Mouse (Mus musculus): ENCODE results near the gene Sfmbt1. TPM values are rescaled to one million over a fixed set of nuclear protein-coding genes. Genes with fewer than 3 reads are reported as not detected.

Gene Sfmbt1
- polyA plus RNA-seq, 1 experiment: 3.2 TPM

DNA sequence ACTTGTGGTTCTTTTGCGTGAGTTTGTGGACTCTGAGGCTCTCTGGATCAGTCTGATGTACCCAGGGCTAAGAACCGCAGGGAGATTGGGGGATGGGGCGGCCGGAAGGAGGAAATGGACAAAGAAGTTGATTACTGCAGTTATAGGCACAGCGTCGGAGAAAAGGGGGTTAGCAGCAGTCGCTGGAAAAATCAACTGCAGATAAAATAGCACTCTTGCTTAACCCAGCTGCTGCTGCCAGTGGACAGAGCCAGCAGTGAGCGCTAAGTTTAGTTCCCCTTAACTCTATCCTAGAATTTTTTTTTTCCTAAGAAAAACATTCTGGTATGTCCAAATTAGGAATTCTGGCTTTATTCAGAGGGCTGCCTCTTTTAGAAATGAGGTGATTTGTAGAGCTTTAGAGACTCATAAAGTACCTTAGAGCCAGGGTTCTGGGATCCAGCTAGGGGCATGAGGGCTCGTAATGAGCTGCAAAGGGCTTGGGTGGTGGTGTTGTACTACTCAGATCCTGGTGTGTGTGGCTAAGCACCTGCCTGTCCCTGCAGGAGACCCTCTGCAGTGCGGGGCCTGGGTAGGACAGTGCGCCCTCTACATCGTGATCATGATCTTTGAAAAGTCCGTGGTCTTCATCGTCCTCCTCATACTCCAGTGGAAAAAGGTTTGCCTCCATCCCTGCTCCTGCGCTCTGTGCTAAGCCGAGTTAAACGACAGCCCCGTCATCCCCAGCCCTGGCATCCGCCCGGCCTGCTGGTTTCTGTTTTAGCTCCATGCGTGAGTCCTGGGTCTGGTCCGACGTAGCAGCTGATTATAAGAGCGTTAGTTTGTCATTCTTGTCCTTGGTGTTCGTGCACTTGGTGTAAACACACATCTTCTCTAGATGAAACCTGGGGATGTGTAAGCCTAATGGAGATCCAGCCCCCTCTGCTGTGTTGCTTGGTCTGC, 155.8 kb downstream of the Sfmbt1 start:
- Histone ChIP-seq H3K4me3 (ENCODE audit: control insufficient read depth, insufficient read depth, low read length) (no peak overlapping the region), H3K4me1 (replicated peaks; ENCODE audit: control insufficient read depth, insufficient read depth, low read length) (no peaks in the 10 kb centered on the region), H3K27ac (ENCODE audit: control insufficient read depth, insufficient read depth, low read length) (no peak overlapping the region), H3K27me3 (ENCODE audit: control insufficient read depth, insufficient read depth, low read length) (no peaks in the 10 kb centered on the region), H3K36me3 (ENCODE audit: control insufficient read depth, insufficient read depth, low read length) (no peaks in the 10 kb centered on the region)
- no peak for DNase-seq
- WGBS: 94% methylated on average over 25 of the region's 25 CpGs
- no peak for TF ChIP-seq CTCF (IDR thresholded peaks at IDR 0.05; ENCODE audit: borderline replicate concordance, control insufficient read depth, extremely low read depth, insufficient read depth, low read length, poor library complexity)
- no peak for TF ChIP-seq POLR2A (IDR thresholded peaks at IDR 0.05; ENCODE audit: control insufficient read depth, extremely low read depth, insufficient read depth, low read length, poor library complexity)

Other genes with a start within 250 kb of the Sfmbt1 start
- gene Dcp1a, start 235.3 kb upstream of the Sfmbt1 start, polyA plus RNA-seq (2012; rRNA removed): 81.8 and 102 TPM in 2 replicates
- gene Cacna1d, start 223.4 kb upstream of the Sfmbt1 start, polyA plus RNA-seq (2012; rRNA removed): 1.6 and 2.2 TPM in 2 replicates
- 269 and 361 TPM in 2 replicates for gene Tkt, start 166.5 kb upstream of the Sfmbt1 start, polyA plus RNA-seq (2012; rRNA removed)
- gene Prkcd, start 88.6 kb upstream of the Sfmbt1 start, polyA plus RNA-seq (2012; rRNA removed): 201 and 214 TPM in 2 replicates
- gene Rft1, start 60.5 kb upstream of the Sfmbt1 start, polyA plus RNA-seq (2012; rRNA removed): 13.8 and 14.0 TPM in 2 replicates
- 20.1 and 27.6 TPM in 2 replicates for gene Tmem110, start 110.7 kb downstream of the Sfmbt1 start, polyA plus RNA-seq (2012; rRNA removed)
- 3.1 TPM in 2 replicates for gene Mustn1, start 164.4 kb downstream of the Sfmbt1 start, polyA plus RNA-seq (2012; rRNA removed)
- 1.4 and 3.6 TPM in 2 replicates for gene Itih4, start 171.6 kb downstream of the Sfmbt1 start, polyA plus RNA-seq (2012; rRNA removed)
- 0.19 and 0.66 TPM in 2 replicates for gene Itih3, start 208.9 kb downstream of the Sfmbt1 start, polyA plus RNA-seq (2012; rRNA removed)
- gene Itih1, start 228.4 kb downstream of the Sfmbt1 start, polyA plus RNA-seq (2012; rRNA removed): 0.09 and 0.97 TPM in 2 replicates
- gene Nek4, start 236.5 kb downstream of the Sfmbt1 start, polyA plus RNA-seq (2012; rRNA removed): 2.5 and 2.6 TPM in 2 replicates

Data from thymus, adult 2 months (tissue).